Mouse (Mus musculus) liver, embryonic 16.5 days (tissue): ENCODE measurements around the gene Nrg4. TPM values are rescaled to one million over a fixed set of nuclear protein-coding genes. Genes with fewer than 3 reads are reported as not detected.
"Not testable (repeated sequence)": the region's sequence is repeated elsewhere in the genome, so short reads cannot be mapped to it uniquely, and the experiment has no call there.

Experiments
- ATAC-seq: fragments of 200-750 bp; cut with Nextera tagmentation; 2 replicates; pipeline ENCODE4 v1.8.0; 2017; ENCODE audit warnings: low read depth, mild to moderate bottlenecking, moderate number of reproducible peaks, moderate library complexity
- H3K27ac ChIP-seq: fragments of 300-500 bp; sonication (generic); 2 replicates; pipeline ENCODE4 v1.5.1; 2014; ENCODE audit warnings: mild to moderate bottlenecking, low read length
- H3K27me3 ChIP-seq: fragments of 300-500 bp; sonication (generic); 2 replicates; pipeline ENCODE4 v1.6.1; 2014; ENCODE audit warnings: low read depth, low read length, mixed read lengths; ENCODE audit not compliant: control insufficient read depth, insufficient read depth
- H3K36me3 ChIP-seq: fragments of 300-500 bp; sonication (generic); 2 replicates; pipeline ENCODE4 v1.6.1; 2014; ENCODE audit warnings: mild to moderate bottlenecking; ENCODE audit not compliant: control insufficient read depth, insufficient read depth
- H3K4me1 ChIP-seq: fragments of 300-500 bp; sonication (generic); 2 replicates; pipeline ENCODE4 v1.6.1; 2014; ENCODE audit warnings: low read depth, low read length, mixed read lengths; ENCODE audit not compliant: control insufficient read depth
- H3K4me2 ChIP-seq: fragments of 300-500 bp; sonication (generic); 2 replicates; pipeline ENCODE4 v1.6.1; 2014; ENCODE audit warnings: low read depth, low read length, mixed read lengths
- H3K4me3 ChIP-seq: fragments of 300-500 bp; sonication (generic); 2 replicates; pipeline ENCODE4 v1.5.1; 2014; ENCODE audit warnings: low read depth, mild to moderate bottlenecking, low read length
- H3K9ac ChIP-seq: fragments of 300-500 bp; sonication (generic); 2 replicates; pipeline ENCODE4 v1.6.1; 2014; ENCODE audit warnings: low read depth, low read length
- H3K9me3 ChIP-seq: fragments of 300-500 bp; sonication (generic); replicated peaks from 2 replicates; pipeline ENCODE4 v1.6.1; 2016; ENCODE audit warnings: low read length; ENCODE audit not compliant: control insufficient read depth
- WGBS: fragments of 180-500 bp; shearing (Covaris S2); extraction: QIAGEN DNeasy Blood & Tissue Kit; methylation state at CpG from one replicate; pipeline ENCODE4 v1.1.7; 2014; ENCODE audit not compliant: insufficient replicate concordance; 5-methylcytosine and 5-hydroxymethylcytosine counted together
- polyA plus RNA-seq: library from polyadenylated mRNA; unstranded; fragments of >200 nt; fragmentation: Nextera tagmentation; extraction: Ambion mirVana; gene quantifications from 2 replicates; pipeline ENCODE4 v1.2.1, GENCODE M21; 2015

Nrg4 gene
- polyA plus RNA-seq, 1 experiment from 2014 or later, result 2.6 TPM

- no peak overlapping the region for H3K27ac ChIP-seq
- 52% methylated on average over 13 of the region's 13 CpGs for WGBS
- no peak for ATAC-seq
- H3K9ac ChIP-seq, result no peak overlapping the region
- no peaks in the 10 kb centered on the region for H3K27me3 ChIP-seq
- H3K4me3 ChIP-seq, result no peak overlapping the region
- no peak overlapping the region for H3K4me2 ChIP-seq
- no peaks in the 10 kb centered on the region for H3K36me3 ChIP-seq
- no peaks in the 10 kb centered on the region for H3K9me3 ChIP-seq
- H3K4me1 ChIP-seq, result no peaks in the 10 kb centered on the region
Measured at GRCm38 (mm10) chr9:55236235-55237165, 90.1 kb downstream of the Nrg4 start.

GRCm38 (mm10) chr9:55233076-55233475 lies 93.6 kb downstream of the Nrg4 start:
- not testable (repeated sequence) for H3K36me3 ChIP-seq, H3K4me3 ChIP-seq, H3K27me3 ChIP-seq, H3K9me3 ChIP-seq, H3K4me1 ChIP-seq, ATAC-seq, H3K9ac ChIP-seq, H3K27ac ChIP-seq, H3K4me2 ChIP-seq
- 65% methylated on average over 11 of the region's 11 CpGs for WGBS

GRCm38 (mm10) chr9:55232586-55232985 lies 94.1 kb downstream of the Nrg4 start:
- no peak for ATAC-seq
- no peak overlapping the region for H3K4me2 ChIP-seq
- H3K27me3 ChIP-seq, result no peaks in the 10 kb centered on the region
- H3K4me1 ChIP-seq, result no peaks in the 10 kb centered on the region
- H3K36me3 ChIP-seq, result no peaks in the 10 kb centered on the region
- no peak overlapping the region for H3K4me3 ChIP-seq
- no peak overlapping the region for H3K27ac ChIP-seq
- no peak overlapping the region for H3K9ac ChIP-seq
- WGBS, result 75% methylated on average over 7 of the region's 7 CpGs
- no peaks in the 10 kb centered on the region for H3K9me3 ChIP-seq

- no peak overlapping the region for H3K4me3 ChIP-seq
Measured at GRCm38 (mm10) chr9:55232110-55232509, 94.5 kb downstream of the Nrg4 start.

GRCm38 (mm10) chr9:55231544-55231943 lies 95.1 kb downstream of the Nrg4 start:
- H3K4me2 ChIP-seq, result no peak overlapping the region
- no peaks in the 10 kb centered on the region for H3K9me3 ChIP-seq
- H3K4me1 ChIP-seq, result no peaks in the 10 kb centered on the region
- no peaks in the 10 kb centered on the region for H3K36me3 ChIP-seq
- no peaks in the 10 kb centered on the region for H3K27me3 ChIP-seq
- no peak overlapping the region for H3K4me3 ChIP-seq
- H3K27ac ChIP-seq, result no peak overlapping the region
- no peak overlapping the region for H3K9ac ChIP-seq
- WGBS, result 58% methylated on average over 6 of the region's 6 CpGs
- ATAC-seq, result no peak

More at GRCm38 (mm10) chr9:55232110-55232509, 94.5 kb downstream of the Nrg4 start:
- Histone ChIP-seq H3K4me2 (no peak overlapping the region), H3K27me3 (no peaks in the 10 kb centered on the region), H3K36me3 (no peaks in the 10 kb centered on the region), H3K9ac (no peak overlapping the region), H3K9me3 (no peaks in the 10 kb centered on the region), H3K27ac (no peak overlapping the region), H3K4me1 (no peaks in the 10 kb centered on the region)
- ATAC-seq, result no peak
- 65% methylated on average over 5 of the region's 5 CpGs for WGBS

GRCm38 (mm10) chr9:55229010-55229409 lies 97.6 kb downstream of the Nrg4 start:
- no peak for ATAC-seq
- H3K4me1 ChIP-seq, result no peaks in the 10 kb centered on the region; the same call in 1 of the 2 replicates
- H3K4me3 ChIP-seq, result no peak overlapping the region
- H3K27me3 ChIP-seq, result no peaks in the 10 kb centered on the region
- H3K27ac ChIP-seq, result no peak overlapping the region
- no peak overlapping the region for H3K9ac ChIP-seq
- H3K9me3 ChIP-seq, result no peaks in the 10 kb centered on the region
- no peak overlapping the region for H3K4me2 ChIP-seq
- no peaks in the 10 kb centered on the region; the same call in 1 of the 2 replicates for H3K36me3 ChIP-seq
- WGBS, result 43% methylated on average over 10 of the region's 10 CpGs

- WGBS, result 72% methylated on average over 4 of the region's 4 CpGs
- Histone ChIP-seq H3K27me3 (no peaks in the 10 kb centered on the region), H3K9me3 (no peaks in the 10 kb centered on the region), H3K4me2 (no peak overlapping the region), H3K4me3 (no peak overlapping the region), H3K9ac (no peak overlapping the region), H3K27ac (no peak overlapping the region), H3K4me1 (no peaks in the 10 kb centered on the region; the same call in 1 of the 2 replicates), H3K36me3 (peaks cover 4% of the 10 kb centered on the region)
- ATAC-seq, result no peak
Measured at GRCm38 (mm10) chr9:55228149-55228548, 98.5 kb downstream of the Nrg4 start.

GRCm38 (mm10) chr9:55226251-55226650 lies 100.4 kb downstream of the Nrg4 start:
- ATAC-seq, result no peak
- no peak overlapping the region for H3K27ac ChIP-seq
- H3K4me1 ChIP-seq, result no peaks in the 10 kb centered on the region; the same call in 1 of the 2 replicates
- H3K9me3 ChIP-seq, result no peaks in the 10 kb centered on the region
- H3K27me3 ChIP-seq, result no peaks in the 10 kb centered on the region
- WGBS, result 69% methylated on average over 3 of the region's 3 CpGs
- no peak overlapping the region for H3K4me3 ChIP-seq
- H3K4me2 ChIP-seq, result no peak overlapping the region
- H3K36me3 ChIP-seq, result peaks cover 7% of the 10 kb centered on the region
- no peak overlapping the region for H3K9ac ChIP-seq

GRCm38 (mm10) chr9:55225165-55225737 lies 101.4 kb downstream of the Nrg4 start:
- WGBS, result 74% methylated on average over 7 of the region's 7 CpGs
- no peaks in the 10 kb centered on the region for H3K9me3 ChIP-seq

More at GRCm38 (mm10) chr9:55225165-55225737, 101.4 kb downstream of the Nrg4 start:
- Histone ChIP-seq H3K4me1 (no peaks in the 10 kb centered on the region; the same call in 1 of the 2 replicates), H3K27ac (no peak overlapping the region), H3K27me3 (no peaks in the 10 kb centered on the region), H3K9ac (no peak overlapping the region), H3K4me2 (no peak overlapping the region), H3K4me3 (no peak overlapping the region), H3K36me3 (peaks cover 13% of the 10 kb centered on the region)
- no peak for ATAC-seq
